Mouse (Mus musculus) forebrain, embryonic 13.5 days (tissue): ENCODE data around the gene Il5ra. TPM values are rescaled to one million over a fixed set of nuclear protein-coding genes. Genes with fewer than 3 reads are reported as not detected.

Experiments used
- ATAC-seq: fragments of 200-750 bp; cut with Nextera tagmentation; 2 replicates; pipeline ENCODE4 v1.8.0; 2017
- H3K27ac ChIP-seq: fragments of 300-500 bp; sonication (generic); 2 replicates; pipeline ENCODE4 v1.5.1; 2015; ENCODE audit warnings: inconsistent platforms, mild to moderate bottlenecking, moderate library complexity
- H3K27me3 ChIP-seq: fragments of 300-500 bp; sonication (generic); 2 replicates; pipeline ENCODE4 v1.6.1; 2015; ENCODE audit warnings: mild to moderate bottlenecking, inconsistent platforms
- H3K36me3 ChIP-seq: fragments of 300-500 bp; sonication (generic); 2 replicates; pipeline ENCODE4 v1.6.1; 2015; ENCODE audit warnings: mild to moderate bottlenecking, inconsistent platforms; ENCODE audit not compliant: poor library complexity, severe bottlenecking
- H3K4me1 ChIP-seq: fragments of 300-500 bp; sonication (generic); 2 replicates; pipeline ENCODE4 v1.6.1; 2015; ENCODE audit warnings: inconsistent platforms
- H3K4me2 ChIP-seq: fragments of 300-500 bp; sonication (generic); 2 replicates; pipeline ENCODE4 v1.6.1; 2015; ENCODE audit warnings: inconsistent platforms, mild to moderate bottlenecking, moderate library complexity
- H3K4me3 ChIP-seq: fragments of 300-500 bp; sonication (generic); 2 replicates; pipeline ENCODE4 v1.5.1; 2015; ENCODE audit warnings: mild to moderate bottlenecking, inconsistent platforms
- H3K9ac ChIP-seq: fragments of 300-500 bp; sonication (generic); 2 replicates; pipeline ENCODE4 v1.6.1; 2015; ENCODE audit warnings: mild to moderate bottlenecking, inconsistent platforms
- H3K9me3 ChIP-seq: fragments of 300-500 bp; sonication (generic); replicated peaks from 2 replicates; pipeline ENCODE4 v1.6.1; 2016; ENCODE audit warnings: inconsistent platforms
- WGBS: fragments of 180-500 bp; shearing (Covaris S2); methylation state at CpG from one replicate; pipeline ENCODE4 v1.1.7; 2015; 5-methylcytosine and 5-hydroxymethylcytosine counted together
- polyA plus RNA-seq: library from polyadenylated mRNA; unstranded; fragments of >200 nt; fragmentation: Nextera tagmentation; extraction: Ambion mirVana; gene quantifications from 2 replicates; pipeline ENCODE4 v1.2.1, GENCODE M21; 2015

Il5ra gene
- polyA plus RNA-seq, 1 experiment from 2014 or later, result not detected

DNA sequence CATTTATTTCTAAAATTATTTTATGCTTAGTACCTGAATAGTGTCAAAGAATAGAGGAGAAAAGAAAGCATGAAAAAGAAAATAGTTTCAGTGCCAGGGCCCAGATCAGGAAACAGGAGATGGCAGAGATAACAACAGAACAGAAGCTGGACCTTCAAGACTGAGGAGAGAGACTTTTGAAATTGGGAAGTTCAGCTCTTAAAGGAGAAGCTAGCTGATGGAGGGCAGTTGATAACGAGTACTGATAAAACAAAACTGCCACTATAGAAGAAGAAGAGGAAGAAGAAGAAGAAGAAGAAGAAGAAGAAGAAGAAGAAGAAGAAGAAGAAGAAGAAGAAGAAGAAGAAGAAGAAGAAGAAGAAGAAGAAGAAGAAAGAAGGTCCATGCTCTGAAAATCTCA lies 21.1 kb downstream of the Il5ra start:
- Histone ChIP-seq H3K4me1 (no peaks in the 10 kb centered on the region), H3K4me3 (no peak overlapping the region), H3K27ac (no peak overlapping the region), H3K4me2 (no peak overlapping the region), H3K27me3 (no peaks in the 10 kb centered on the region), H3K9me3 (no peaks in the 10 kb centered on the region), H3K9ac (no peak overlapping the region), H3K36me3 (no peaks in the 10 kb centered on the region)
- 85% methylated on average over 1 of the region's 1 CpGs for WGBS
- no peak for ATAC-seq

DNA sequence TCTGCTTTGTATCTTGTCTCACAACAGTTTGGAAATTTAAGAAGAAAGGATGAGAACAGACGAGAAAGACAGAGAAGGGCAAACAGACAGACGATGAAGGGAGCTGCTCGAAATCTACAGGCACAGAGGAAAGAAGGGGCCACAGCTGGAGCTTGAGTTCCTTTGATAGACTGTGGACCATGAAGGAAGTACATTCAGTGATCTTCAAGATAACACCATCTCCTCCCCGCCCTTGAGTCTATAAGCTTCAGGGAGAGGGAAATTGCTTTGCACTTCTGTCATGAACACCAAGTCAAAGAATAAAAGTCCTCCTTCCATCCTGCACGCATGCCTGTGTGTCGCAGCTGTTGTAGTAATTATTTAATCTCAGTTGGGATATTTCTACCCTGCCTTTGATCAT lies 22.8 kb downstream of the Il5ra start:
- no peak for ATAC-seq
- H3K4me1 ChIP-seq, result no peaks in the 10 kb centered on the region
- no peak overlapping the region for H3K9ac ChIP-seq
- 82% methylated on average over 6 of the region's 6 CpGs for WGBS
- H3K9me3 ChIP-seq, result no peaks in the 10 kb centered on the region
- no peaks in the 10 kb centered on the region for H3K36me3 ChIP-seq
- H3K4me3 ChIP-seq, result no peak overlapping the region
- no peak overlapping the region for H3K27ac ChIP-seq
- no peak overlapping the region for H3K4me2 ChIP-seq
- no peaks in the 10 kb centered on the region for H3K27me3 ChIP-seq

- H3K9me3 ChIP-seq, result no peaks in the 10 kb centered on the region
- no peak for ATAC-seq
- no peaks in the 10 kb centered on the region for H3K4me1 ChIP-seq
- no peak overlapping the region for H3K27ac ChIP-seq
- no peak overlapping the region for H3K9ac ChIP-seq
- H3K36me3 ChIP-seq, result no peaks in the 10 kb centered on the region
- WGBS, result 86% methylated on average over 4 of the region's 4 CpGs
- H3K4me3 ChIP-seq, result no peak overlapping the region
- H3K4me2 ChIP-seq, result no peak overlapping the region
- no peaks in the 10 kb centered on the region for H3K27me3 ChIP-seq
Measured at GRCm38 (mm10) chr6:106725642-106726041, 23.2 kb downstream of the Il5ra start.

GRCm38 (mm10) chr6:106705506-106706035 lies 43.3 kb downstream of the Il5ra start:
- Histone ChIP-seq H3K4me2 (no peak overlapping the region), H3K9ac (no peak overlapping the region), H3K27ac (no peak overlapping the region), H3K4me1 (no peaks in the 10 kb centered on the region), H3K27me3 (no peaks in the 10 kb centered on the region), H3K9me3 (no peaks in the 10 kb centered on the region), H3K4me3 (no peak overlapping the region), H3K36me3 (no peaks in the 10 kb centered on the region)
- no peak for ATAC-seq
- 68% methylated on average over 3 of the region's 3 CpGs for WGBS

GRCm38 (mm10) chr6:106701931-106702330 lies 46.9 kb downstream of the Il5ra start:
- H3K4me1 ChIP-seq, result no peaks in the 10 kb centered on the region
- WGBS, result 77% methylated on average over 3 of the region's 3 CpGs
- H3K9me3 ChIP-seq, result no peaks in the 10 kb centered on the region
- no peak overlapping the region for H3K27ac ChIP-seq
- H3K36me3 ChIP-seq, result no peaks in the 10 kb centered on the region
- no peak overlapping the region for H3K4me2 ChIP-seq
- no peak overlapping the region for H3K9ac ChIP-seq
- ATAC-seq, result no peak
- no peaks in the 10 kb centered on the region for H3K27me3 ChIP-seq
- no peak overlapping the region for H3K4me3 ChIP-seq

GRCm38 (mm10) chr6:106675581-106675980 lies 73.3 kb downstream of the Il5ra start:
- no peak for ATAC-seq
- no peaks in the 10 kb centered on the region for H3K4me1 ChIP-seq
- no peak overlapping the region for H3K9ac ChIP-seq
- no peak overlapping the region for H3K4me3 ChIP-seq
- no peaks in the 10 kb centered on the region for H3K36me3 ChIP-seq
- H3K27me3 ChIP-seq, result no peaks in the 10 kb centered on the region
- no peak overlapping the region for H3K27ac ChIP-seq
- no peaks in the 10 kb centered on the region for H3K9me3 ChIP-seq
- no peak overlapping the region for H3K4me2 ChIP-seq
- WGBS, result 86% methylated on average over 8 of the region's 8 CpGs

GRCm38 (mm10) chr6:106663780-106664651 lies 84.8 kb downstream of the Il5ra start:
- no peak overlapping the region for H3K4me3 ChIP-seq
- H3K4me1 ChIP-seq, result 0 out of 2 replicates have a peak, but pooled peaks cover 3% of the 10 kb centered on the region
- no peak overlapping the region for H3K4me2 ChIP-seq
- peak; percentile 63; the same call in 1 of the 2 replicates for ATAC-seq
- no peaks in the 10 kb centered on the region for H3K36me3 ChIP-seq
- no peaks in the 10 kb centered on the region for H3K9me3 ChIP-seq
- H3K27me3 ChIP-seq, result no peaks in the 10 kb centered on the region
- H3K27ac ChIP-seq, result no peak overlapping the region
- no peak overlapping the region for H3K9ac ChIP-seq
- 18% methylated on average over 6 of the region's 6 CpGs for WGBS

Other genes with a start within 250 kb of the Il5ra start
- gene Trnt1, start 20.1 kb upstream of the Il5ra start, polyA plus RNA-seq, result 70.1 and 73.2 TPM in 2 replicates
- 50.1 and 56.5 TPM in 2 replicates for gene Crbn, start 51.0 kb upstream of the Il5ra start, polyA plus RNA-seq